Mouse (Mus musculus) hindbrain, embryonic 11.5 days (tissue): ENCODE results near the gene Tenm2. TPM values are rescaled to one million over a fixed set of nuclear protein-coding genes. Genes with fewer than 3 reads are reported as not detected.

Source experiments
- ATAC-seq: fragments of 200-750 bp; cut with Nextera tagmentation; 2 replicates; pipeline ENCODE4 v1.8.0; 2017; ENCODE audit warnings: mild to moderate bottlenecking, moderate TSS enrichment, moderate library complexity; ENCODE audit not compliant: low FRiP score
- DNase-seq: peaks from one replicate; pipeline ENCODE4 v3.0.0-alpha.2; 2015; ENCODE audit warnings: low spot score
- H3K27ac ChIP-seq: fragments of 300-500 bp; sonication (generic); 2 replicates; pipeline ENCODE4 v1.5.1; 2014; ENCODE audit warnings: mild to moderate bottlenecking, low read depth, low read length
- H3K27me3 ChIP-seq: fragments of 300-500 bp; sonication (generic); 2 replicates; pipeline ENCODE4 v1.6.1; 2014; ENCODE audit warnings: mild to moderate bottlenecking, low read length, moderate library complexity, mixed read lengths; ENCODE audit not compliant: control insufficient read depth, insufficient read depth
- H3K36me3 ChIP-seq: fragments of 300-500 bp; sonication (generic); 2 replicates; pipeline ENCODE4 v1.6.1; 2014; ENCODE audit warnings: mild to moderate bottlenecking, low read length, moderate library complexity, mixed read lengths; ENCODE audit not compliant: control insufficient read depth, insufficient read depth
- H3K4me1 ChIP-seq: fragments of 300-500 bp; sonication (generic); replicated peaks from 2 replicates; pipeline ENCODE4 v1.6.1; 2014; ENCODE audit warnings: low read length, mixed read lengths; ENCODE audit not compliant: control insufficient read depth, insufficient read depth
- H3K4me2 ChIP-seq: fragments of 300-500 bp; sonication (generic); replicated peaks from 2 replicates; pipeline ENCODE4 v1.6.1; 2014; ENCODE audit warnings: mild to moderate bottlenecking, low read depth, low read length
- H3K4me3 ChIP-seq: fragments of 300-500 bp; sonication (generic); 2 replicates; pipeline ENCODE4 v1.5.1; 2014; ENCODE audit warnings: low read depth, low read length
- H3K9ac ChIP-seq: fragments of 300-500 bp; sonication (generic); 2 replicates; pipeline ENCODE4 v1.6.1; 2014; ENCODE audit warnings: low read depth, low read length
- H3K9me3 ChIP-seq: fragments of 300-500 bp; sonication (generic); 2 replicates; pipeline ENCODE4 v1.6.1; 2016; ENCODE audit warnings: low read length; ENCODE audit not compliant: control insufficient read depth
- whole genome bisulfite sequencing: fragments of 180-500 bp; shearing (Covaris S2); extraction: QIAGEN DNeasy Blood & Tissue Kit; methylation state at CpG from one replicate; pipeline ENCODE4 v1.1.7; 2014; 5-methylcytosine and 5-hydroxymethylcytosine counted together
- polyA plus RNA-seq: library from polyadenylated mRNA; unstranded; fragments of >200 nt; fragmentation: Nextera tagmentation; extraction: Ambion mirVana; gene quantifications from 2 replicates; pipeline ENCODE4 v1.2.1, GENCODE M21; 2014

Tenm2 gene
- polyA plus RNA-seq, 1 experiment from 2014 or later, result 9.0 TPM

DNA sequence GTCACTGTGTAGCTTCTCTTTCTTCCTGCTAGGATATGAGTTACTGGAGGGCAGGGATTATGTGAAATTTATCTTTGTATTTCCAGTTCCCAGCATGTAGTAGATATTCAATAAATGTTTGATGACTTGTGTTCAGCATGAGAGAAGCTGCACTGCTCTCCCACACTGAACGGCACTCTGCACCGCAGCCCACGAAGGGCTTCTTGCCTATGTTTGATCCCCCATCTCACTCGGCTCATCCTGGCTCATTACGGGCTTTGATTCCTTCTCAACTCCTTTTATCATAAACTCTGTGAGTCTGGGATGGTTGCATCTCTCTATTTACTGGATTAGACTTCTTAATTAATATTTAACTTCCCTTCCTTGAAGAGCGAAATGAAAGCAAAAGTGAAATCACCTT lies 388.3 kb downstream of the Tenm2 start:
- H3K4me3 ChIP-seq, result no peak overlapping the region
- no peak overlapping the region for H3K9ac ChIP-seq
- no peaks in the 10 kb centered on the region for H3K27me3 ChIP-seq
- no peaks in the 10 kb centered on the region for H3K4me1 ChIP-seq
- 95% methylated on average over 6 of the region's 6 CpGs for WGBS
- no peaks in the 10 kb centered on the region for H3K9me3 ChIP-seq
- no peaks in the 10 kb centered on the region for H3K36me3 ChIP-seq
- ATAC-seq (no peak), DNase-seq (no peak)
- H3K4me2 ChIP-seq, result no peak overlapping the region
- no peak overlapping the region for H3K27ac ChIP-seq

DNA sequence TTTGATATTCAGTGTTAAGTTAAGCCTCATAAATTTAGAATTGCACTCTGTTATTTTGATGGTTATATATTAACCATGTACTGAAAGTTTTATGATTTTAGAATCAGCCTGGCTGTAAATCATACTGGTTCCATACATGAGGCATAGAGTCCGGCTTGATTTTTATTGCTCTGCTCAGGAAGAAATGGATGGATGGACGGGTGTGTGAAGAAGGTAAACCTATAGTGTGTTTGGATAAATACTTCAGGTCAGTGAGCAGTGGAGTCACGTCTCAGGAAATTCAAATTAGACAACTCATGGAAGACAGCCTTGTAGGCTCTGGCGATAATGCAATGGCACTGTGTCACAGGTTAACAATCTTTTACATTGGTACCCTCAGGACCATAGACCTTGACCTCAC lies 402.9 kb downstream of the Tenm2 start:
- ATAC-seq, result no peak
- Histone ChIP-seq H3K4me1 (no peaks in the 10 kb centered on the region), H3K4me2 (no peak overlapping the region)

DNA sequence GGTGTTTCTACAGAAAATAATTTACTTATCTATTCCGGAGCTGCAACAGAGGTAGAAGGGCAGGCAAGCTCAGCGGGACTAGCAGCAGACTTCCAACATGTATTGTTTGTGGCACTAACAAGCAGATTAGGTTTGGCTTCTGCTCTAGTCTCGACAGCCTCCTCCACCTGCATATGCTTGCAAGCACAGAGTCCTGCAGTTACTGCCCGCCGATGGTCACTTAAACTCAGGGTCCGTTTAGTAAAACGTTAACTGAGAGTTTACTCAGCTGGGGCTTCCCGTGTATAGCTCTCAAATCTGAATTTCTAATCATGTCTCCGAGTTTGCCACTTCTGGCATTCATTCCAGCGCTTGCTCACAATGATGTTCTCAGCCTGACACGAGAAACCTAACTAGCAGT lies 404.3 kb downstream of the Tenm2 start:
- DNase-seq (no peak), ATAC-seq (no peak)
- H3K9ac ChIP-seq, result no peak overlapping the region
- no peaks in the 10 kb centered on the region for H3K36me3 ChIP-seq
- no peaks in the 10 kb centered on the region for H3K27me3 ChIP-seq
- no peak overlapping the region for H3K4me3 ChIP-seq
- no peak overlapping the region for H3K4me2 ChIP-seq
- WGBS, result 67% methylated on average over 11 of the region's 11 CpGs
- H3K9me3 ChIP-seq, result no peaks in the 10 kb centered on the region
- no peak overlapping the region for H3K27ac ChIP-seq
- H3K4me1 ChIP-seq, result no peaks in the 10 kb centered on the region

More for the DNA sequence above, 402.9 kb downstream of the Tenm2 start:
- WGBS, result 87% methylated on average over 4 of the region's 4 CpGs
- H3K27me3 ChIP-seq, result no peaks in the 10 kb centered on the region
- DNase-seq, result no peak
- H3K27ac ChIP-seq, result no peak overlapping the region
- no peaks in the 10 kb centered on the region for H3K36me3 ChIP-seq
- no peak overlapping the region for H3K9ac ChIP-seq
- H3K9me3 ChIP-seq, result no peaks in the 10 kb centered on the region
- no peak overlapping the region for H3K4me3 ChIP-seq

GRCm38 (mm10) chr11:36824666-36825065 lies 411.1 kb downstream of the Tenm2 start:
- H3K4me3 ChIP-seq, result no peak overlapping the region
- H3K4me2 ChIP-seq, result no peak overlapping the region
- no peaks in the 10 kb centered on the region for H3K27me3 ChIP-seq
- no peak for ATAC-seq
- WGBS, result 47% methylated on average over 7 of the region's 7 CpGs
- no peak overlapping the region for H3K9ac ChIP-seq
- H3K27ac ChIP-seq, result no peak overlapping the region
- H3K4me1 ChIP-seq, result no peaks in the 10 kb centered on the region
- no peaks in the 10 kb centered on the region for H3K36me3 ChIP-seq
- no peaks in the 10 kb centered on the region for H3K9me3 ChIP-seq
- no peak for DNase-seq

DNA sequence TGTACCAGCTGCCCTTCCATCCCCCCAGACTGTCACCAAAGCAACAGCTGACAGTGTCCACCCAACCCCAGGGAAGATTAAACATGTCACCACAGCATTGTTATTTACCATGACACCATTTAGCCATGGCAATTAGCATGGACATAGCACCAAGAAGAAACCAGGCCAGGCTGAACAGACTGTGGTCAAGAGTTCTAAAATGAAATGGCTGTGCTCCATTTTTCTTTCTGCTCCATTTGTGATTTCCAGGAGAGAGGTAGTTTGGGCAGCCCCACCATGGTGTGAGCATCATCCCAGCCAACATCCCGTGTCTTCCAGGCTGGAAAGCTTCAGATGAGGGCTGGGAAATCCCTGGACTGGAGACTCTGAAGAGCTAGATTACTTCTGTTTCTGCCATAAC lies 431.1 kb downstream of the Tenm2 start:
- Histone ChIP-seq H3K4me2 (no peak overlapping the region), H3K9ac (no peak overlapping the region), H3K4me3 (no peak overlapping the region), H3K4me1 (no peaks in the 10 kb centered on the region), H3K9me3 (no peaks in the 10 kb centered on the region), H3K27ac (no peak overlapping the region), H3K36me3 (no peaks in the 10 kb centered on the region), H3K27me3 (no peaks in the 10 kb centered on the region)
- 61% methylated on average over 1 of the region's 1 CpGs for WGBS
- no peak for ATAC-seq
- peak; percentile 6 for DNase-seq

GRCm38 (mm10) chr11:36802208-36802631 lies 433.5 kb downstream of the Tenm2 start:
- H3K4me3 ChIP-seq, result no peak overlapping the region
- H3K36me3 ChIP-seq, result no peaks in the 10 kb centered on the region
- no peak overlapping the region for H3K4me2 ChIP-seq
- ATAC-seq, result no peak; the same call in 1 of the 2 replicates
- no peak overlapping the region for H3K27ac ChIP-seq
- DNase-seq, result no peak
- no peaks in the 10 kb centered on the region for H3K4me1 ChIP-seq
- H3K9me3 ChIP-seq, result no peaks in the 10 kb centered on the region
- H3K9ac ChIP-seq, result no peak overlapping the region
- H3K27me3 ChIP-seq, result no peaks in the 10 kb centered on the region
- 59% methylated on average over 8 of the region's 8 CpGs for WGBS

DNA sequence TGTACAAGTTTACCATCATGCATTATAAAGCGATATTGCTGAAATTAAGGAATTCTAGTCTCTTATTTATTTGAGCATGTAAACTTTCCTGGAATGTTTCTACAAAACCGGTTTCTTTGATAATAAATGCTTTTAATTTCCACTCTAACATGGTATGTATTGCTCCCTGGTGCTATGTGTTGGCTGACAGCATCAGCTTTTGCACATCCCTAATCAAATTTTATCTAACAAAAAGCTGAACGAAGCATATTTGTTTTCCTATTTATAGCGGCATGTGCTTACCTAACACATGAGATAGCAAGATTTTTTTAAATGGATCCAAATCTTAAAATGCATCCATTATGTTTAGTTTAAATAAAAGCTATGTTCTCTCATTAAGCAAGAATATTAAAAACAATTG lies 434.1 kb downstream of the Tenm2 start:
- ATAC-seq, result no peak
- Histone ChIP-seq H3K27me3 (no peaks in the 10 kb centered on the region), H3K4me3 (no peak overlapping the region), H3K36me3 (no peaks in the 10 kb centered on the region), H3K9ac (no peak overlapping the region), H3K9me3 (no peaks in the 10 kb centered on the region), H3K4me2 (no peak overlapping the region), H3K4me1 (no peaks in the 10 kb centered on the region), H3K27ac (no peak overlapping the region)
- WGBS, result 87% methylated on average over 4 of the region's 4 CpGs
- no peak for DNase-seq

DNA sequence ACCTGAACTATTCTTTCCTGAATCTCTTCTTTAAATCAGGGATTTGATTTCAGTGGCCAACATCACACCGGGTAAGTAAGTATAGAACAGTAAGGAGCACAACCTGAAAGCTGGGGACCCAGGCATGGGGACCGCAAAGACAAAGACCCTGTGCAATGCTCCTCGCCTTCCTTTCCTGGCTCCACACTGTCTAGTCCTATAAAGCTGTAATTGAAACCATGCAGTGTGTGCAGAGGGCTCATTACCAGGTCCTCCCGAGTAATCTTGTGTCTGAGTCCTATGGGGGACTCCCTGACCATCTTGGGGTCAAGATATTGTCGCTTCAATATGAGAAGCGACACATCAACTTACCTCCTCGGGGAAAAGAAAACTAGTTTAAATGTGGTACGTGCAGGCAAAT lies 436.4 kb downstream of the Tenm2 start:
- no peak overlapping the region for H3K4me3 ChIP-seq
- H3K9ac ChIP-seq, result no peak overlapping the region
- no peak for ATAC-seq
- no peaks in the 10 kb centered on the region for H3K27me3 ChIP-seq
- H3K36me3 ChIP-seq, result no peaks in the 10 kb centered on the region
- H3K4me2 ChIP-seq, result no peak overlapping the region
- no peak overlapping the region for H3K27ac ChIP-seq
- no peaks in the 10 kb centered on the region for H3K9me3 ChIP-seq
- 67% methylated on average over 8 of the region's 8 CpGs for WGBS
- H3K4me1 ChIP-seq, result no peaks in the 10 kb centered on the region
- no peak for DNase-seq

GRCm38 (mm10) chr11:36758009-36758408 lies 477.8 kb downstream of the Tenm2 start:
- Histone ChIP-seq H3K36me3 (no peaks in the 10 kb centered on the region), H3K9me3 (no peaks in the 10 kb centered on the region), H3K27me3 (no peaks in the 10 kb centered on the region), H3K4me1 (no peaks in the 10 kb centered on the region), H3K27ac (no peak overlapping the region), H3K9ac (no peak overlapping the region), H3K4me2 (no peak overlapping the region), H3K4me3 (no peak overlapping the region)
- 75% methylated on average over 3 of the region's 3 CpGs for WGBS
- ATAC-seq (no peak), DNase-seq (no peak)
